Mouse (Mus musculus) mouse embryonic stem cell (cell line): ENCODE measurements around the gene E4f1.
"Not testable (repeated sequence)": the region's sequence is repeated elsewhere in the genome, so short reads cannot be mapped to it uniquely, and the experiment has no call there.

Source experiments
- in situ Hi-C, 2 experiments: fragments of 300-500 bp; cut with MboI; formaldehyde crosslinking; loops; 1 replicate in 1 of 2; 3 replicates in 1 of 2; pipeline ENCODE4 v1.14.3; 2019 to 2020; ENCODE audit warnings: low sequenced_read_pairs in 2 of 2, low pct_unique_long_range_greater_than_20kb in 1 of 2, mixed read lengths in 1 of 2; ENCODE audit not compliant: unreplicated experiment in 1 of 2

Gene E4f1

GRCm38 (mm10) chr17:24468636-24469246 is 1.4 kb downstream of the E4f1 start:
- in situ Hi-C loops = no loop called here

- in situ Hi-C loops = no loop called here
Measured at GRCm38 (mm10) chr17:24463374-24464133, 6.6 kb downstream of the E4f1 start.

GRCm38 (mm10) chr17:24462932-24463331 is 7.2 kb downstream of the E4f1 start:
- in situ Hi-C loops = no loop called here

- in situ Hi-C loops = no loop called here
Measured at GRCm38 (mm10) chr17:24461580-24461979, 8.5 kb downstream of the E4f1 start.

GRCm38 (mm10) chr17:24455523-24456206 is 14.4 kb downstream of the E4f1 start:
- in situ Hi-C loops = not testable (repeated sequence)

GRCm38 (mm10) chr17:24454756-24455522 is 15.2 kb downstream of the E4f1 start:
- in situ Hi-C loops = no loop called here

GRCm38 (mm10) chr17:24454218-24454755 is 15.8 kb downstream of the E4f1 start:
- in situ Hi-C loops = no loop called here

GRCm38 (mm10) chr17:24453372-24453771 is 16.7 kb downstream of the E4f1 start:
- in situ Hi-C loops = no loop called here

- in situ Hi-C loops = no loop called here
Measured at GRCm38 (mm10) chr17:24451220-24451619, 18.9 kb downstream of the E4f1 start.

- in situ Hi-C loops = no loop called here
Measured at GRCm38 (mm10) chr17:24449507-24449906, 20.6 kb downstream of the E4f1 start.

GRCm38 (mm10) chr17:24446590-24446989 is 23.5 kb downstream of the E4f1 start:
- in situ Hi-C loops = no loop called here

GRCm38 (mm10) chr17:24443409-24443808 is 26.7 kb downstream of the E4f1 start:
- in situ Hi-C loops = no loop called here

- in situ Hi-C loops = no loop called here
Measured at GRCm38 (mm10) chr17:24442632-24443155, 27.4 kb downstream of the E4f1 start, which contains the start of gene Dnase1l2. Gene Dnase1l2, minus strand, starts transcription at chr17:24443105.

- in situ Hi-C loops = no loop called here
Measured at GRCm38 (mm10) chr17:24442107-24442506, 28.0 kb downstream of the E4f1 start.

GRCm38 (mm10) chr17:24441148-24441547 is 29.0 kb downstream of the E4f1 start:
- in situ Hi-C loops = no loop called here

GRCm38 (mm10) chr17:24440377-24440776 is 29.7 kb downstream of the E4f1 start:
- in situ Hi-C loops = no loop called here

- in situ Hi-C loops = no loop called here
Measured at GRCm38 (mm10) chr17:24437016-24437415, 33.1 kb downstream of the E4f1 start.

GRCm38 (mm10) chr17:24429201-24429983 is 40.7 kb downstream of the E4f1 start:
- in situ Hi-C loops = no loop called here
